Mouse (Mus musculus) thymus, adult 2 months (tissue): ENCODE results near the gene Vsir.

Source experiments
- CTCF ChIP-seq: fragments of 200-500 bp; IDR thresholded peaks from 2 replicates; pipeline ENCODE4 v1.5.1; 2012; ENCODE audit warnings: mild to moderate bottlenecking, control low read depth, low read length, moderate library complexity, borderline replicate concordance; ENCODE audit not compliant: control insufficient read depth, poor library complexity, insufficient read depth; ENCODE audit errors: extremely low read depth
- POLR2A ChIP-seq: fragments of 200-500 bp; IDR thresholded peaks from 2 replicates; pipeline ENCODE4 v1.6.1; 2012; ENCODE audit warnings: mild to moderate bottlenecking, low read length, control low read depth, moderate library complexity; ENCODE audit not compliant: control insufficient read depth, poor library complexity, insufficient read depth; ENCODE audit errors: extremely low read depth

DNA sequence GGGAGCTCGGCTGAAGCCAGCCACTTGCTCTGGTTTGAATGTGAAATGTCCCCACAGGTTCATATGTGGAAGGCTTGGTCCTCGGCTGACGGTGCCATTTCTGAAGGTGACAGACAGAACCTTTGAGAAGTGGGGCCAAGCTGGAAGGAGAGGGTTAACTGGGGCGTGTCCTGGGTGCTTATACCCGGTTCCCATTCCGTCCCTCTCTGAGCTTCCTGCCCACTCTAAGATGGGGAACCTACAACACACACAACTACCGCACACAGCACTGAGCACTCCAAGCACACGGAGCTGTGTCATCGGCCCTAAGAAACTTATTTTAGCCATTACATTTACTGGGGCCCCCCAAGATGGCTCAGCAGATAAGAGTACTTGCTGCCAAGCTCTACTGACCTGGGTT lies 5.1 kb upstream of the Vsir start:
- TF ChIP-seq CTCF, result no peak
- TF ChIP-seq POLR2A, result no peak
